Mouse (Mus musculus): ENCODE measurements around the gene Crlf1. TPM values are rescaled to one million over a fixed set of nuclear protein-coding genes. Genes with fewer than 3 reads are reported as not detected.

Gene Crlf1
- polyA plus RNA-seq, 1 experiment from 2014 or later, result 5.8 TPM

- 4% methylated on average over 1 of the region's 1 CpGs for WGBS
- H3K4me2 ChIP-seq (replicated peaks; ENCODE audit: low read depth), result no peak overlapping the region
- ATAC-seq (ENCODE audit: low FRiP score, low TSS enrichment) (0 out of 2 replicates have a peak, but pooled peaks have one; percentile 25), DNase-seq (ENCODE audit: low spot score) (no peak)
- no peak overlapping the region for H3K4me3 ChIP-seq (ENCODE audit: low read depth, low read length)
- no peak overlapping the region; the same call in 1 of the 2 replicates for H3K27ac ChIP-seq (replicated peaks)
- peaks cover 8% of the 10 kb centered on the region for H3K4me1 ChIP-seq (replicated peaks; ENCODE audit: control insufficient read depth, insufficient read depth)
- TF ChIP-seq CTCF (IDR thresholded peaks at IDR 0.05; ENCODE audit: low read depth) (no peak), EP300 (optimal IDR thresholded peaks at IDR 0.05) (no peak)
- no peaks in the 10 kb centered on the region for H3K27me3 ChIP-seq (ENCODE audit: control insufficient read depth, insufficient read depth, low read length)
- no peak overlapping the region for H3K9ac ChIP-seq (ENCODE audit: low read length)
- H3K36me3 ChIP-seq (ENCODE audit: control insufficient read depth, insufficient read depth, low read length), result peaks cover 2% of the 10 kb centered on the region; the same call in 1 of the 2 replicates
- no peaks in the 10 kb centered on the region for H3K9me3 ChIP-seq (ENCODE audit: control insufficient read depth, low read length)
Measured at GRCm38 (mm10) chr8:70552836-70553235, 59.9 kb downstream of the Crlf1 start.

Other genes with a start within 250 kb of the Crlf1 start
- 13.8 and 17.5 TPM in 2 replicates for gene Homer3, start 210.3 kb upstream of the Crlf1 start, polyA plus RNA-seq (2015; fragmentation: Nextera tagmentation; extraction: Ambion mirVana)
- 35.0 and 36.0 TPM in 2 replicates for gene Ddx49, start 190.7 kb upstream of the Crlf1 start, polyA plus RNA-seq (2015; fragmentation: Nextera tagmentation; extraction: Ambion mirVana)
- 347 and 366 TPM in 2 replicates for gene Cope, start 190.6 kb upstream of the Crlf1 start, polyA plus RNA-seq (2015; fragmentation: Nextera tagmentation; extraction: Ambion mirVana)
- gene Cers1, start 177.4 kb upstream of the Crlf1 start, polyA plus RNA-seq (2015; fragmentation: Nextera tagmentation; extraction: Ambion mirVana), result 2.0 and 2.6 TPM in 2 replicates
- gene Gdf1, start 163.3 kb upstream of the Crlf1 start, polyA plus RNA-seq (2015; fragmentation: Nextera tagmentation; extraction: Ambion mirVana), result 0.53 TPM in 2 replicates
- gene Upf1, start 139.9 kb upstream of the Crlf1 start, polyA plus RNA-seq (2015; fragmentation: Nextera tagmentation; extraction: Ambion mirVana), result 9.5 and 9.6 TPM in 2 replicates
- 0.15 and 0.42 TPM in 2 replicates for gene Comp, start 119.6 kb upstream of the Crlf1 start, polyA plus RNA-seq (2015; fragmentation: Nextera tagmentation; extraction: Ambion mirVana)
- 8.0 and 8.4 TPM in 2 replicates for gene Crtc1, start 53.6 kb upstream of the Crlf1 start, polyA plus RNA-seq (2015; fragmentation: Nextera tagmentation; extraction: Ambion mirVana)
- gene Klhl26, start 16.2 kb upstream of the Crlf1 start, polyA plus RNA-seq (2015; fragmentation: Nextera tagmentation; extraction: Ambion mirVana), result 10.4 and 12.4 TPM in 2 replicates
- gene Tmem59l, start 5.8 kb upstream of the Crlf1 start, polyA plus RNA-seq (2015; fragmentation: Nextera tagmentation; extraction: Ambion mirVana), result 2.4 and 2.8 TPM in 2 replicates
- 119 and 122 TPM in 2 replicates for gene Rex1bd, start 13.6 kb downstream of the Crlf1 start, polyA plus RNA-seq (2015; fragmentation: Nextera tagmentation; extraction: Ambion mirVana)
- gene Uba52, start 17.6 kb downstream of the Crlf1 start, polyA plus RNA-seq (2015; fragmentation: Nextera tagmentation; extraction: Ambion mirVana), result 951 and 966 TPM in 2 replicates
- 179 and 188 TPM in 2 replicates for gene Fkbp8, start 34.6 kb downstream of the Crlf1 start, polyA plus RNA-seq (2015; fragmentation: Nextera tagmentation; extraction: Ambion mirVana)
- 47.1 and 54.6 TPM in 2 replicates for gene Kxd1, start 34.8 kb downstream of the Crlf1 start, polyA plus RNA-seq (2015; fragmentation: Nextera tagmentation; extraction: Ambion mirVana)
- gene Ell, start 46.3 kb downstream of the Crlf1 start, polyA plus RNA-seq (2015; fragmentation: Nextera tagmentation; extraction: Ambion mirVana), result 11.1 and 13.5 TPM in 2 replicates
- gene Isyna1, start 101.2 kb downstream of the Crlf1 start, polyA plus RNA-seq (2015; fragmentation: Nextera tagmentation; extraction: Ambion mirVana), result 37.4 and 39.3 TPM in 2 replicates
- 66.7 and 83.8 TPM in 2 replicates for gene Ssbp4, start 115.7 kb downstream of the Crlf1 start, polyA plus RNA-seq (2015; fragmentation: Nextera tagmentation; extraction: Ambion mirVana)
- 2.3 and 2.7 TPM in 2 replicates for gene Lrrc25, start 123.0 kb downstream of the Crlf1 start, polyA plus RNA-seq (2015; fragmentation: Nextera tagmentation; extraction: Ambion mirVana)
- 0.30 and 0.33 TPM in 2 replicates for gene Gdf15, start 139.3 kb downstream of the Crlf1 start, polyA plus RNA-seq (2015; fragmentation: Nextera tagmentation; extraction: Ambion mirVana)
- 23.3 and 25.2 TPM in 2 replicates for gene Pgpep1, start 167.2 kb downstream of the Crlf1 start, polyA plus RNA-seq (2015; fragmentation: Nextera tagmentation; extraction: Ambion mirVana)
- 141 and 147 TPM in 2 replicates for gene Lsm4, start 180.1 kb downstream of the Crlf1 start, polyA plus RNA-seq (2015; fragmentation: Nextera tagmentation; extraction: Ambion mirVana)
- 78.3 and 108 TPM in 2 replicates for gene Jund, start 205.8 kb downstream of the Crlf1 start, polyA plus RNA-seq (2015; fragmentation: Nextera tagmentation; extraction: Ambion mirVana)
- gene Iqcn, start 210.3 kb downstream of the Crlf1 start, polyA plus RNA-seq (2015; fragmentation: Nextera tagmentation; extraction: Ambion mirVana), result 0.05 TPM in 1 of 2 replicates, not detected in the other
- gene Gm3336, start 225.4 kb downstream of the Crlf1 start, polyA plus RNA-seq (2015; fragmentation: Nextera tagmentation; extraction: Ambion mirVana), result 29.7 and 32.2 TPM in 2 replicates
- 0.27 and 0.35 TPM in 2 replicates for gene Pde4c, start 230.6 kb downstream of the Crlf1 start, polyA plus RNA-seq (2015; fragmentation: Nextera tagmentation; extraction: Ambion mirVana)